Mouse (Mus musculus): ENCODE measurements around the gene Olfr167. TPM values are rescaled to one million over a fixed set of nuclear protein-coding genes. Genes with fewer than 3 reads are reported as not detected.

Gene Olfr167
- total RNA-seq (2023; ENCODE audit: inconsistent age), result not detected in 4 replicates

GRCm38 (mm10) chr16:19522166-19522565 lies at the start of gene Olfr167:
Gene Olfr167, minus strand, starts transcription at chr16:19522266.

DNA sequence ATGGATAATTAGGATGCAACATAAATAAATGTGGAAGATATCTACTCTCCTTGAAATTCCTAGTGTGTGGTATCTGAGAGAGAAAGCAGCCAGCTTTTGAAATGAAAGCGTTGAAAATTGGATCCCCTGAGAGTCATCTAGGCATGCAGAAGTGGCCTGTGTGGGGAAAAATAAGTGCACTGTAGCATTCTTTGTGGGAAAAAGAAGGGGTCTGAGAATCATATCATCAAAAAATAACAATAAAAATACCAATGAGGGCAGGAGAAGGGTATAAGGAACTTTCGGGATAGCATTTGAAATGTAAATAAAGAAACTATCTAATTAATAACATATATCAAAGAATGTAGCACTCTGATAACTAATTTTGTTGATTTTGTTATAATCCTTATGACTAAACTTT lies 49.6 kb upstream of the Olfr167 start, which contains the start of gene Olfr169:
TSS of gene Olfr169 (minus strand) at position 101 of the 400 bp plus-strand sequence.

GRCm38 (mm10) chr16:19535455-19535854 lies 13.4 kb upstream of the Olfr167 start, which contains the start of gene Olfr168:
Gene Olfr168, minus strand, starts transcription at chr16:19535555.

DNA sequence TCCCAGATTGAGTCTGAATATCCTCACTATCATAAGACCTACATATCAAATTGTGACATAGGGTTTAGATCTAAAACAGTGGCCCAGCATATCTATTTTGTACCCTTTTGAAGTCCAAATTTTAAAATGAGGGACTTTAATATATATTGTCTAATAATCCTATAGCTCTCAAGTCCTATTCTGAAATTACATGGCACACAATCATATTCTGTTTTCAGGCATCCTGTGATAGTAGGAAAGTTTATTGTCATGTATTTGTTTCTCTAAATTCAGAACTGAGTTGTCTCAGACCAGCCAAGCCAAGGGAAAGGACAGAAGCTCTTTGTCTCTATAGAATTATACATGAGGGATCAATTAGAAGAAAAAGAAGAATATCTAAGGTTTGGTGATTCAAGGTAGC lies 38.7 kb downstream of the Olfr167 start, which contains the start of gene Olfr166:
TSS of gene Olfr166 (plus strand) at position 301 of the 400 bp plus-strand sequence.

Other genes with a start within 250 kb of the Olfr167 start
- not detected in 4 replicates for gene Olfr164, start 208.2 kb downstream of the Olfr167 start, total RNA-seq (2023; ENCODE audit: inconsistent age)
- gene Olfr165, start 99.1 kb downstream of the Olfr167 start, total RNA-seq (2023; ENCODE audit: inconsistent age), result not detected in 4 replicates
- gene Olfr166, start 38.6 kb downstream of the Olfr167 start, total RNA-seq (2023; ENCODE audit: inconsistent age), result 0.19 to 0.42 TPM (median 0.36 TPM) in 4 replicates
- gene Olfr168, start 13.3 kb upstream of the Olfr167 start, total RNA-seq (2023; ENCODE audit: inconsistent age), result not detected in 4 replicates
- not detected in 4 replicates for gene Olfr169, start 49.5 kb upstream of the Olfr167 start, total RNA-seq (2023; ENCODE audit: inconsistent age)
- not detected in 4 replicates for gene Olfr170, start 89.6 kb upstream of the Olfr167 start, total RNA-seq (2023; ENCODE audit: inconsistent age)
- gene Olfr171, start 107.7 kb upstream of the Olfr167 start, total RNA-seq (2023; ENCODE audit: inconsistent age), result not detected in 4 replicates
- gene Lamp3, start 184.1 kb upstream of the Olfr167 start, total RNA-seq (2023; ENCODE audit: inconsistent age), result 0.30 to 0.67 TPM (median 0.61 TPM) in 4 replicates
- gene B3gnt5, start 237.9 kb upstream of the Olfr167 start, total RNA-seq (2023; ENCODE audit: inconsistent age), result 193 to 224 TPM (median 201 TPM) in 4 replicates